Mouse (Mus musculus): ENCODE data around the gene E130308A19Rik.

DNA sequence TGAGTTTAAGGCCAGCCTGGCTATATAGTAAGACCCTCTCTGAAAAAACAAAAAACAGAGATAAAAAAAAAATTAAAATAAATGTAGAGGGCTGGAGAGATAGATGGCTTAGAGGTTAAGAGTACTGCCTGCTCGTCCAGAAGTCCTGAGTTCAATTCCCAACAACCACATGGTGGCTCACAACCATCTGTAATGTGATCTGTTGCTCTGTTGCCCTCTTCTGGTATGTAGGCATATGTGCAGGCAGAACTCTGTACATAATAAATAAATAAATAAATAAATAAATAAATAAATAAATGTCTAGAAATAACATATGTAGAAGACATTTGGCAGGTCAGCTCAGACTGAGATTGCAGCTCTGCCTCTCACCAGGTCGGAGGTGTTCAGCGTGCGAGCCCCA is 23.3 kb upstream of the E130308A19Rik start:
- TF ChIP-seq ZC3H11A (IDR thresholded peaks at IDR 0.05; ENCODE audit: low read depth, low read length) (no peak), EP300 (IDR thresholded peaks at IDR 0.05; ENCODE audit: low read length) (no peak), USF2 (conservative IDR thresholded peaks at IDR 0.05; ENCODE audit: low read depth, low read length) (no peak)

Measured in CH12.LX (cell line).